Mouse (Mus musculus): Measurements from ENCODE around the gene Olfr1359. TPM values are rescaled to one million over a fixed set of nuclear protein-coding genes. Genes with fewer than 3 reads are reported as not detected.
"Not testable (repeated sequence)": the region's sequence is repeated elsewhere in the genome, so short reads cannot be mapped to it uniquely, and the experiment has no call there.

Gene Olfr1359
- polyA plus RNA-seq, 1 experiment = not detected

GRCm38 (mm10) chr13:21734010-21734905 lies 36.3 kb downstream of the Olfr1359 start:
- H3K4me3 ChIP-seq (ENCODE audit: insufficient read depth, low read depth, low read length) = peak overlapping the region; percentile 57
- TF ChIP-seq POLR2A (IDR thresholded peaks at IDR 0.05; ENCODE audit: low read depth, low read length) = no peak
- TF ChIP-seq CTCF (conservative IDR thresholded peaks at IDR 0.05; ENCODE audit: insufficient read depth, insufficient read length, low read depth, low read length) = peak; percentile 89
- no peaks in the 10 kb centered on the region for H3K4me1 ChIP-seq (ENCODE audit: control insufficient read depth, insufficient read depth, low read length)
- no peaks in the 10 kb centered on the region for H3K36me3 ChIP-seq (ENCODE audit: control insufficient read depth, insufficient read depth, low read length)
- H3K27ac ChIP-seq (ENCODE audit: insufficient read depth, low read depth, low read length) = no peak overlapping the region
- no peaks in the 10 kb centered on the region for H3K27me3 ChIP-seq (replicated peaks; ENCODE audit: control insufficient read depth, insufficient read depth, low read length)
- WGBS = 1% methylated on average over 21 of the region's 21 CpGs
- peak; percentile 89 for DNase-seq

- H3K4me3 ChIP-seq (ENCODE audit: insufficient read depth, low read depth, low read length) = peak within 1 kb of the TSS; percentile 57
- DNase-seq = peak; percentile 61
Measured at GRCm38 (mm10) chr13:21734906-21735767, 37.2 kb downstream of the Olfr1359 start, which contains the start of gene Hist1h4j. TSS of gene Hist1h4j (plus strand) at chr13:21735064.

GRCm38 (mm10) chr13:21745006-21745405 lies 47.1 kb downstream of the Olfr1359 start:
- no peak for DNase-seq
- H3K4me1 ChIP-seq (ENCODE audit: control insufficient read depth, insufficient read depth, low read length) = no peaks in the 10 kb centered on the region
- TF ChIP-seq CTCF (conservative IDR thresholded peaks at IDR 0.05; ENCODE audit: insufficient read depth, insufficient read length, low read depth, low read length) = no peak
- no peak for TF ChIP-seq POLR2A (IDR thresholded peaks at IDR 0.05; ENCODE audit: low read depth, low read length)
- 87% methylated on average over 1 of the region's 1 CpGs for WGBS
- H3K27me3 ChIP-seq (replicated peaks; ENCODE audit: control insufficient read depth, insufficient read depth, low read length) = no peaks in the 10 kb centered on the region
- no peaks in the 10 kb centered on the region for H3K36me3 ChIP-seq (ENCODE audit: control insufficient read depth, insufficient read depth, low read length)
- no peak overlapping the region for H3K4me3 ChIP-seq (ENCODE audit: insufficient read depth, low read depth, low read length)
- no peak overlapping the region for H3K27ac ChIP-seq (ENCODE audit: insufficient read depth, low read depth, low read length)

More at GRCm38 (mm10) chr13:21734906-21735767, 37.2 kb downstream of the Olfr1359 start, which contains the start of gene Hist1h4j:
- WGBS = 1% methylated on average over 51 of the region's 56 CpGs
- H3K27me3 ChIP-seq (replicated peaks; ENCODE audit: control insufficient read depth, insufficient read depth, low read length); H3K27ac ChIP-seq (ENCODE audit: insufficient read depth, low read depth, low read length); H3K36me3 ChIP-seq (ENCODE audit: control insufficient read depth, insufficient read depth, low read length); H3K4me1 ChIP-seq (ENCODE audit: control insufficient read depth, insufficient read depth, low read length): not testable (repeated sequence)

GRCm38 (mm10) chr13:21749387-21750158 lies 51.7 kb downstream of the Olfr1359 start:
- H3K27me3 ChIP-seq (replicated peaks; ENCODE audit: control insufficient read depth, insufficient read depth, low read length) = 0 out of 2 replicates have a peak, but pooled peaks cover 1% of the 10 kb centered on the region
- H3K4me1 ChIP-seq (ENCODE audit: control insufficient read depth, insufficient read depth, low read length) = no peaks in the 10 kb centered on the region
- 26% methylated on average over 5 of the region's 5 CpGs for WGBS
- DNase-seq = no peak
- TF ChIP-seq POLR2A (IDR thresholded peaks at IDR 0.05; ENCODE audit: low read depth, low read length) (no peak), CTCF (conservative IDR thresholded peaks at IDR 0.05; ENCODE audit: insufficient read depth, insufficient read length, low read depth, low read length) (no peak)
- no peaks in the 10 kb centered on the region for H3K36me3 ChIP-seq (ENCODE audit: control insufficient read depth, insufficient read depth, low read length)
- no peak overlapping the region for H3K27ac ChIP-seq (ENCODE audit: insufficient read depth, low read depth, low read length)
- peak overlapping the region; percentile 45 for H3K4me3 ChIP-seq (ENCODE audit: insufficient read depth, low read depth, low read length)

- H3K27ac ChIP-seq (ENCODE audit: insufficient read depth, low read depth, low read length); H3K4me1 ChIP-seq (ENCODE audit: control insufficient read depth, insufficient read depth, low read length); H3K36me3 ChIP-seq (ENCODE audit: control insufficient read depth, insufficient read depth, low read length); H3K27me3 ChIP-seq (replicated peaks; ENCODE audit: control insufficient read depth, insufficient read depth, low read length): not testable (repeated sequence)
- peak; percentile 83 for DNase-seq
- WGBS = 1% methylated on average over 50 of the region's 56 CpGs
- H3K4me3 ChIP-seq (ENCODE audit: insufficient read depth, low read depth, low read length) = peak within 1 kb of the TSS; percentile 45
- peak; percentile 52 for TF ChIP-seq POLR2A (IDR thresholded peaks at IDR 0.05; ENCODE audit: low read depth, low read length)
Measured at GRCm38 (mm10) chr13:21750159-21751017, 52.5 kb downstream of the Olfr1359 start, which contains the start of gene Hist1h4k. TSS of gene Hist1h4k (minus strand) at chr13:21750505.

- no peak for DNase-seq
- no peak overlapping the region for H3K27ac ChIP-seq (ENCODE audit: insufficient read depth, low read depth, low read length)
- TF ChIP-seq CTCF (conservative IDR thresholded peaks at IDR 0.05; ENCODE audit: insufficient read depth, insufficient read length, low read depth, low read length) (no peak), POLR2A (IDR thresholded peaks at IDR 0.05; ENCODE audit: low read depth, low read length) (no peak)
Measured at GRCm38 (mm10) chr13:21751417-21751816, 53.5 kb downstream of the Olfr1359 start.

More at GRCm38 (mm10) chr13:21751417-21751816, 53.5 kb downstream of the Olfr1359 start:
- Histone ChIP-seq H3K4me3 (ENCODE audit: insufficient read depth, low read depth, low read length) (no peak overlapping the region), H3K36me3 (ENCODE audit: control insufficient read depth, insufficient read depth, low read length) (no peaks in the 10 kb centered on the region), H3K4me1 (ENCODE audit: control insufficient read depth, insufficient read depth, low read length) (no peaks in the 10 kb centered on the region), H3K27me3 (replicated peaks; ENCODE audit: control insufficient read depth, insufficient read depth, low read length) (0 out of 2 replicates have a peak, but pooled peaks cover 1% of the 10 kb centered on the region)

Measured in kidney, adult 2 months (tissue).